Mouse (Mus musculus): ENCODE measurements around the gene Gm5447. TPM values are rescaled to one million over a fixed set of nuclear protein-coding genes. Genes with fewer than 3 reads are reported as not detected.

Gm5447 gene
- polyA plus RNA-seq, 1 experiment from 2014 or later, result 0.27 TPM

GRCm38 (mm10) chr13:31023664-31024063, 49.7 kb downstream of the Gm5447 start:
- no peak overlapping the region for H3K4me3 ChIP-seq
- no peak for ATAC-seq (ENCODE audit: insufficient number of reproducible peaks, insufficient read depth, low FRiP score, low TSS enrichment)
- H3K27ac ChIP-seq, result no peak overlapping the region
- no peaks in the 10 kb centered on the region for H3K27me3 ChIP-seq
- 51% methylated on average over 3 of the region's 3 CpGs for WGBS
- no peak overlapping the region for H3K4me2 ChIP-seq (replicated peaks)
- H3K9me3 ChIP-seq, result no peaks in the 10 kb centered on the region
- H3K4me1 ChIP-seq, result peaks cover 19% of the 10 kb centered on the region
- no peaks in the 10 kb centered on the region for H3K36me3 ChIP-seq
- H3K9ac ChIP-seq, result no peak overlapping the region

Other genes starting within 250 kb of the Gm5447 start
- 0.04 and 0.05 TPM in 2 replicates for gene Irf4, start 225.0 kb upstream of the Gm5447 start, polyA plus RNA-seq (2016; fragmentation: Nextera tagmentation; extraction: Ambion mirVana)
- gene Hus1b, start 26.4 kb upstream of the Gm5447 start, polyA plus RNA-seq (2016; fragmentation: Nextera tagmentation; extraction: Ambion mirVana), result 0.14 TPM in 1 of 2 replicates, not detected in the other
- 40.8 and 41.5 TPM in 2 replicates for gene Exoc2, start 111 bp upstream of the Gm5447 start, polyA plus RNA-seq (2016; fragmentation: Nextera tagmentation; extraction: Ambion mirVana)